Mouse (Mus musculus) spleen, embryonic (tissue): ENCODE measurements around the gene Rin3.

ENCODE experiments used
- CTCF ChIA-PET: fragments of 350-600 bp; sonication (Branson Sonifier 250); formaldehyde crosslinking; loops from one replicate; lab custom pipeline; 2022; lab: Charles Lee

Gene Rin3

DNA sequence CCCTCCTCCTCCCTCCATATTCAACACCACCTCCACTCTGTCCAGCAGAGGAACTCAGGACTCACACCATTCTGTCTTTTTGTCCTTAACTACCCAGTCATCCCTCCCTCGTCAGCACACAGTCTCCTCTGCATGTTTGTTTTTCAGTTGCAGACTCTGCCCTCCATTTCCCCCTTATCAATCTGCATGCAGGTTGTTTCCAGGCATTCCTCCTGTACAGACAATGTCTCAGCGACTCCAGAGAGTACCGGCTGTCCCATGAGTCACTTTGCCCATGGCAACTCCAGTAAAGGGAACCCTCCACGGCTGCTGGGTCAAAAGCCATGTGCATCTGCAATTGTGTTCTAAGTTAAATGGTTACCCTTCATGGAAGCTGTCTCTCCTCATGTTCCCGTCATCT lies 16.4 kb downstream of the Rin3 start:
- CTCF ChIA-PET: no interaction called here

DNA sequence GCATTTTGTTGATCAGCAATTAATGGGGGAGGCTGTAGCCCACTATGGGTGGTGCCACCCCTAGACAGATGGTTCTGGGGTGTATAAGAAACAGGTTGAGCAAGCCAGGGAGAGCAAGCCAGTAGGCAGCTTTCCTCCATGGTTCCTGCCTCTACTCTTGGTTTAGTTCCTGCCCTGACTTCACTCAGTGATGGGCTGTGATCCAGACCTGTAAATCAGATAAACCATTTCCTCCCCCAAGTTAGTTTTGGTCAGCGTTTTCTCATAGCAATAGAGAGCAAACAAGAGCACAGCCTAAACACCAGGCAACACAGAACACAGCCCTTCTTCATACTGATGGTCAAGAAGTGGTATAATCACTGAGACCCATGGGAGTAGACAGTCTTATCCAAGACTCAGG lies 18.7 kb downstream of the Rin3 start:
- CTCF ChIA-PET: no interaction called here

DNA sequence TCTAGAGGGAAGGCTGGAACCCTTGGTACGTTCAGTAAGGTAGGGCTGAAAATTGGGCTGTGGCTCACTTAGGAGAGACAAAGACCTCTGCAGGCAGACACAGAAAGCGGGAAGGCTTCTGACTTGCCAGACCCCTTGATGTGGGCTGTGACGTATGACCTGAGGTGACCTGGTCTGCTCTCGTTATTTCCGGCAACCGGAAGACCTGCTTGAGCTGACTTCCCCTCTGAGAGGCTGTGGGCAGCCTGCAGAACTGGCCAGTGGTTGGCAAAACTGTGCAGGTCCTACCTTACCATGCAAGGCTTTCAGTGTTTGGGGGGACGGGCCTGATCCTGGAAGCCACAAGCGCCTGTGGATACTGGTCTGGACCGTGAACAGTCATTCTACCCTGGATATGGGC lies 19.5 kb downstream of the Rin3 start:
- CTCF ChIA-PET: no interaction called here

DNA sequence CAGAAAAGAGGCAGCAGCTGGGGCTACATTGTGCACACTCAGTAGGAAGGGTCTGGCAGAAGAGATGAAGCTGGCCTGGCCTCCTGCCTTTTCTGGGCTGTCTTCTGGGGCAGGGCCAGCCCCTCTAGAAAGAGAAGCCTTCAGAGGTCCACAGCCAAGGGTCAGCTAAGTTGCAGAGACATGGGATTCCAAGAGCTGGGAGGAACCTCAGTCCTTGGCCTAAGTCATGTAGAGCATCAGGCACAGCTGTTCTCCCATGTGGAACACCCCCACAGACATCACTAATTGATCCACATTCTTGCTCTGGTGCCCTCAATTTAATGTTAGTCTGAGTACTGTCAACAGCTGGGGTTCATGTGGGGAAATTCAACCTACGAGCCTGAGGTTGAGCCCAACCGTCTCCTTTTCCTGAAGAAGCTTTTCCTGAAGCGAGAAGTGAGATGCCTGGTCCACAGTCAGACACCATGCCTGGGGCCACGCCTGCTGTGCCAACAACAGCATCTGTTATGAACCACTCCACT lies 20.0 kb downstream of the Rin3 start:
- CTCF ChIA-PET: interaction anchor here (0.7 kb wide), 2 partner anchors 159 to 1804 kb away, joined by 3 read pairs; no protein-coding TSS in a partner anchor

DNA sequence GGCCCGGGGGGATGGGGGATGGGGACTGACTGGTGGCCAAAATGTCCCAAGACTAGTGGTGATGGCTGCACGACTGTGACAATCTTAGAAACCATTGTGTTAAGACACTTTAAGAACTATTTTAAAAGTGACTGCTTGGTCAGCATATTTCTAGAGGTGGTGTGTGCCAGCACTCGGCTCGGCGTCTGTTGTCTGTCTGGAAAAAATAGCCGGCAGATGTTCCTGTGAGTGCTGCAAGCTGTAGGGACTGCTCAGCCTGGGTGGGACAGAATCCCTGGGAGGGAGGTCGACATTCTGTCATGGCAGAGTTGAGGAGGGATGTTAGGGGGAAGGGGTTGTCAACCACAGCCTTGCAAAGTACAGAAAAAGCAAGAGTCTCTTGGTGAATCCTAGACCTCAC lies 21.0 kb downstream of the Rin3 start:
- CTCF ChIA-PET: no interaction called here

DNA sequence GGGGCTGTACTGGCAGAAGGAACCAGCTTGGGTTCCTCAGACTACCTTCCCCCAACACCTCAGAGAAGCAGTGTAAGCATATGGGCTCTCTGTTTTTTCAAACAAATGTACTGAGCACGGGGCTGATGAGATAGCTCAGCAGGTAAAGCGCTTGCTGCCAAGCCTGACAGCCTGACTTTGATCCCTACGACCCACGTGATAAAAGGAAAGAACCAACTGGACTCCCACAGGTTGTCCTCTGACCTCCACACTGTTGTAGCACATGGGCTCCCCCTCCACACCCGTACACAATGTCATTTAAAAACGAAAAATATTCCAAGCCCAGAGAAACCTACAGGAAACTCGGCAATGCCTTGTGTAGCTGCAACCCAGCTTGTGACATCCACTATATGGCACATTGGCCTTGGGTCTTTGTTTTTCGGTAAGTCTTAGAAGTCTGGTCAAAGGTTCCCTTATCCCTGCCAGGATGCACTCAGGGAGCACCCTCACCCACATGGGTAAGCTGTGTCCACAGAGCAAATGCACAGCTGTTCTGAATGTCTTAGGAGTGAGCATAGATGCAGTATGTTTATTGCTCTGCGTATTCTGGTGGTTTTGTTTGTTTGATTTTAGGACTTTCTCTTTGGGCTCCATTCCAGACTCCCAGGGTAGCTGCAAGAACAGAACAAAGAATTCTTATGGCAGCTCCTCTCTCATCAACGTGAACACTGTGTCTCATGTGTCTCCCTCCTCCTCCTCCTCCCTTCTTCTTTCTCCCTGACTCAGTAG lies 22.4 kb downstream of the Rin3 start:
- CTCF ChIA-PET: interaction anchor here (0.6 to 1.1 kb wide), 2 partner anchors 11 to 86 kb away, joined by 3 to 4 read pairs; no protein-coding TSS in a partner anchor

DNA sequence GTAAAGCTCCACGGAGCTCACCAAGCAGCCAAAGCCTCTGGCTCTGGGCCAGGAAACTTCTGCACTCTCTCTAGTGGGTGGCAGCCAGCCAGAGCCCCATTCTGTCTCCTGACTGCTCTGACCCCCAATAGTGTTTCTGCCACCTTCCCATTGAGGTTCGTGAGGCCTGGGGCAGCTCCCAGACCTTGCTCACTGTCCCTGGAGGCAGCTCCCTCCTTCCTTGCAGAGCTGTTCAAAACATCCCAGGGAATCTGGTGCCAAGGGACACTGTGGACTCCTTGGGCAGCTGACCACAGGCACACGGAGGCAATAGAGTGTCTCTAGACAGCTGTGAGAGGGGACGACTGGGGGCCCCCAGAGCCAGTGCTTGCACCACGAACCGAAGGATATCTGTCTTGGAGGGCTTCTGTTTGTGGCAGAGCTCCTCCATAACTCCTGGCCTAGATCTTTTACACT lies 25.2 kb downstream of the Rin3 start:
- CTCF ChIA-PET: no interaction called here

DNA sequence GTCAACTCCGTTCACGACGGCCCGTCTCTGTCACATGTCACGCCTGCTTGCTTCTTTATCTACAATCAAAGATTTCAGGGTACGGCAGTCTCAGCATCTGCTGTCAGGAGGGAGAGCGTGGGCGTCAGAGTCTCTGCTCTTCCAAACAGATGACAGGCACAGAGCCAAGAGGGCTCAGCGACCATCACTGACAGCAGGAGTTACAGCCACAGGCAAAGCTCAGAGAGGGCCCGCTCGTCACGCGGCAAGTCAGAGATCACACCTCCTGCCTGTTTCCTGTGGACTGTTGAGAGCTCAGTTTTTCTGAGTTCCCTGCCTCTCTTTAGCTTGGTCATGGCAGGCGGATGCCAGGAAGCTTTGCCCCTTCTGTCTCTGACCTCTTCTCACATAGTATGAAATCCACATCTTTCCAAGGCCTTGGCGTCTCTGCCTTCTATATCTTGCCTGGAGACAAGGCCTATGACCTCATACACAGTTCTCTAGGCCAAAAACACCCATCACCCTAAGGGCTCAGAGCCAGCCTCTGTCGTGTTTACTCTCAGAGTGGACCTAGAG lies 25.7 kb downstream of the Rin3 start:
- CTCF ChIA-PET: interaction anchor here (0.7 kb wide), 1 partner anchor 569 kb away, joined by 3 read pairs; no protein-coding TSS in a partner anchor

DNA sequence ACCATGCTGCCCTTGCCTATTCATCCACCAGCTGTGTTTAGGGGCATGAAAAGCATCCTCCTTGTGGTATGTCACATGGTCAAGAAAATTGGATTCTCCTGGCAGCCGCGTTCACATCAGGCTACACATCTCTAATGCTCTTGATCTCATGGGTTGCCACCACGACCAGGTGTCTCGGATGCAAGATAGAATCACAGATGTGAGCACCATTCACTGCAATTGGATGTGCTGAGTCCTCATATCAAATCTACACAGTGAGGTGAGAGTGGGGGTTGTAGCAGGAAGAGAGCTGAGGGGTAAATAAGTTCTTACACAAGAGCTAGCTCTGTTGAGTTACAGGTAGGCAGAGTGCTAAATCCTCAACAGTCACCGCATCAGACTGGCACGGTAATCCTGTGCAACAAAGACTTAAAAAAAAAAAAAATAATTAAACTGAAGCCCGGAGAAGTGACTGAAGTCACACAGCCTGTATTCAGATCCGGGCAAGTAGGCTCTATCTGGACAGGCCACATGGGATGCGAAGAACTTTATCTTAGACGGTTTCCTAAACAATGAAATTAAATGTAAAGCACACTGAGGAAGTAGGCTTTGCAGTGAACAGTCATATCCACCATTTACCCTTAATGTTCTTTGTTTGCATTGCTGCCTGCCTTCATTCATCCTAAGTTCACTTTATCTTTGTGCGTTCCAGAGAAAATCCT lies 26.4 kb downstream of the Rin3 start:
- CTCF ChIA-PET: interaction anchor here (0.7 kb wide), 1 partner anchor 568 kb away, joined by 3 read pairs; no protein-coding TSS in a partner anchor

DNA sequence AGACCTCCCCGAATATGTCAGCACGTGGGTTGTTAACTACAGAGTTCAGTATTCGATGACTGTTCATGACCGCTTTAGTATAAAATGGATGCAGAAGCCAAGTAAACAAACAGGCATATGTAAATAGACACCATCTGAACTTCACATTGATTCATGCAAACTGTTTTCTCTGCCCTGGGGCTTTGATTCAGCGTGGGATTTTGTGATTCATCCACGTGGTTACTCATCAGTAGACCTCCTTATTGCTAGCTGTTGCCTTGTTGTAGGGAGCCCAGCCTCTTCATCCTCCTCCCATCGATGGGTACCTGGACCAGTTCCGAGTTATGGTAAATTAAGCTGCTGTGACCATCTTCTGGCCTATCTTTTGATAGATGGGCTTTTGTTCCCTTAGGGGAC lies 26.9 kb downstream of the Rin3 start:
- CTCF ChIA-PET: no interaction called here

DNA sequence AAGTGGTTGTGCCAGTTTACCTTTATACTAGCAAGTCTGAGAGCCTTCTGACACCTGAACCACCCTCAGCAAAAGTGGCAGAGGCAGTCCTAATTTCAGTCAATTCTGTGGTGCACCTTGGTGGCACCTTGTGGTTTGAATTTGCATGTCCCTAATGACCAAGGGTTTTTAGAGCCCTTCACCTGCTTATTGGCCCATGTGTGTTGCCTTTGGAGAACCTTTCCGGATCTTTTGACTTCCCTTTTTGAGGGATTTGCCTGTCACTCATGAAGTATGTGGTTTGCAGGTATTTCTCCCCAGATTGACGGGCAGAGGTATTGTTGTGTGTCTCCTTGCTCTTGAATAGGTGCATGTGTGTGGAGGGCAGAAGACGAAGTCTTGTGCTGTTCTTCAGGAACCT lies 27.4 kb downstream of the Rin3 start:
- CTCF ChIA-PET: no interaction called here

DNA sequence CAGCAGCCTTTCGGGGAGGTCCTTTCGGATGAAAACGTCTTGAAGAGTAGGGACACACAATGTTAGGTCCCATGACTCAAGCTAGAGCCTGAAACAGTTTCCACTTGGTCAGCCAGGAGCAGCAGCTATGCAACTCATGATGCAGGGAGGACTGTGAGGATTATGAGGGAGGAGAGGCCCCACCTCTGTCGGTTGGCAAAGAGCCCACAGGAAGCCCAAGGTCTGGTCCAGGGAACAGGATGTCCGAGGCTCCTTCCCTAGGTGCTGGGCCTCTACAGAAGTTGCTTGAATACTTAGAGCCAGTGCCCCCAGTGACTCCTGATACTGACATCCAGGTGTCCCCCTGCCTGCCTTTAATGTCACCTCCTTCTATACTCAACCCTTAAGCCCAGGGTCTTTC lies 28.6 kb downstream of the Rin3 start:
- CTCF ChIA-PET: no interaction called here

DNA sequence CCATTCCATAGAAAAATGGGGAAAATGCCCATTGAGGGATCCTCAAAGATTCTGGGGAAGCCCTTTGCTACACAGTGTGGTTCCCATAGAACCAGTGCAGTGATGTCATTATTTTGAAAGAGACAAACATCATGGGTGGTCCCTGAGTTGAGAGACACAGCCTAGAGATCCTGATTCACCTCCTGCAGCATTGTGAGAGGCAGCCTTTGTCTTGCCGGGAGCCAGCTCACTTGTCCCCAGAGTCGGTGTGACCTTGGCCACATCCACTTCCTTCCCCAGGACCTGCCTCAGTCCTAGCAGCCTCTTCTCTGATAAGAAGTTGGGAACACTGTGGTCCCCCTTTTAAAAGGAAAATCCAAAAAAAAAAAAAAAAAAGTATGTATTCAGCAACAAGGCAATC lies 36.3 kb downstream of the Rin3 start:
- CTCF ChIA-PET: no interaction called here

DNA sequence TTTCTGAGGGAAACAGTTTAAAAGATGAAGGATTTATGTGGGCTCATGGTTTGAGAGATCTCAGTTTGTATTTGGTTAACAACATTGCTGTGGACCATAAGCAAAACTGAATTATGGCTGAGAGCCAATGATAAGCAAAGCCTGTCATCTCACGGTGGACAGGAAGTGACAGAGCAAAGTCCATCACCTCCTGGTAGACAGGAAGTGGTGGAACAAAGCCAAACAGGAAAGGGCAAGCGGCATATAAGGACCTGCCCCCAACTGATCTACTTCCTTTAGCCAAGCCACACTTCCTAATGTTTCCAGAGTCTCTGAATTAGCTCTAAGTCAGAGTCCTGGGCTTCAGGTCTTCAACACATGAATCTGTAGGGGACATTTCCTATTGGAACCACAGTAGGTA lies 37.1 kb downstream of the Rin3 start:
- CTCF ChIA-PET: no interaction called here

DNA sequence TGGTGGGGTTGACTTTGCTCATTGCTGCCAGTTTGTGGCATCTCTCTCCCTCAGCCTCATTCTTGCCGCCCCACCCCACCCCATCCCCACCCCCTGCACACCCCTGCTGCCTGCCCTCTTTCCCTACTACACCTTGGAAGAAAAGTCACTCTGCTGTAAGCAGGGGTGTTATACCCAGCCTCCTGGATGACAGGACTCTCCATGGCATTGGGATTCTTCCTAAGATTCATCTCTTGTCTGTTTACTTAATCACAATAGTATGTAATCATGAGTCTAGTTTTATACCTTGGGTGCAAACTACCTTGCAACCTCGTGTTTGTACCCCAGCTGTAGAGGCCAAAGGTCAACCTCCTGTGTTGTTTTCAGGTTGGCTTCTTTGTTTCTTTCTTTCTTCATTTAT lies 37.5 kb downstream of the Rin3 start:
- CTCF ChIA-PET: no interaction called here

DNA sequence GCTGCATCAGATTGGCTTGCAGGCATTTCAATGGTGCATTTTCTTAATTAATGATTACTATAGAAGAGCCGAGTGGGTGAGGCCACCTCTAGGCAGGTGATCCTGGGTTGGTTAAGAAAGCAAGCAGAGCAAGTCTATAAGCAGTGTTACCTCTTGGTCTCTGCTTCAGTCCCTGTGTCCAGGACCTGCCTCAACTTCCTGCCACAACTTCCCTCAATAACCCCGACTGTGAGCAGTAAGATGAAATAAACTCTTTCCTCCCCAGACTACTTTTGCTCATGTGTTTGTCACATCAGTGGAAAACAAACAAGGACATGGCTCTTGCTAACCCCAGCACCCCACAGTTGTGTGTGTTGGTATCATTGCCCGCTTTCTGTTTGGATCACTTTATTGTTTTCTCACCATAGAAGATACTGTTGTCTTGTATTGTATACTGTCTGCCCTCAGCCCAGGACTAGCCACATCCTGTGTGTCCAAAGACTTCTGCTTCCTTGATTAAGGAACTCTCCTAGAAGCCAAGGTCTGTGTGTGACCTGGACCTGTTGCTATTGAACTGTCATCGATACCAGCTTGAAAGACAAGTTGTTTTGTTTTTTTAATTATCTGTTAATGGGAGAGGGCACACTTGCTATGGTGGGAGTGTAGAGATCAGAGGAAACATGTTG lies 38.3 kb downstream of the Rin3 start:
- CTCF ChIA-PET: no interaction called here

DNA sequence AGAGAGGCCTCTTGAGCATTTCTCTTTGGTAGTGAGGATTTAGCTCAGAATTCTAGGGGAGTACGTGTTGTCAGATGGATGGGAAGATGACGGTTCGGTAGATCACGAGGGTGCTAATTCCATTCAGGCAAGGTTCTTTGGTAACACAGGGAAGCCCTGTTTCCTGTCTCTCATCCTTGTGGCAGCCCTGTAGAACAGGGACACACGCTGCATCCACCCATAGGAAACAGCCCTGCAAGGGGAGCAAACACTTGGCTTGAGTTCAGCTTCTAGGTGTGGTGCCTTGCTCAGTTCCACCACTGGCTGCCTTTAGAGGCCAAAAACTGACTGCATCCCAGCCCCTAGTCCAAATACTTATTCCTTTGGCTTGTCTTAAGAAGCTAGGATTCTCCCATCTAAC lies 39.0 kb downstream of the Rin3 start:
- CTCF ChIA-PET: no interaction called here

DNA sequence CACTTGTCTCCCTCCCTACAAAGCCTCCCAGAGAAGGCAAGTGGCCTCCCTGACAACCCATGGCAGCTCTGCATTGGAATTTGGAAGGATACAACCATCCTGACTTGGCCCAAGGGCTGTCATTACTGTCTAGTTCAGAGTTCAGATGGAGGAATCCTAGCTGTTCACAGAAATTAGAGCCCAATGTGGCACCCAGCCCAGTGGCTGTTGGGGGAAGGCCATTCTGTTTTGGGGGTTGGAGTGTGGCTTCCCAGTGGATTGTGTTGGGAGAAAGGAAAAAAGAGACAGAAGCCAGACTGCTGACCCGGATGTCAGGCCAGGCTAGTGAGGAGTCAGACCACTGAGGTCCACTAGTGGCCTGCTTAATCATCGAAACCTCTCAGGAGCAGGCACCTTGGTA lies 40.5 kb downstream of the Rin3 start:
- CTCF ChIA-PET: interaction anchor here (0.5 kb wide), 1 partner anchor 56 kb away, joined by 4 read pairs; no protein-coding TSS in a partner anchor

DNA sequence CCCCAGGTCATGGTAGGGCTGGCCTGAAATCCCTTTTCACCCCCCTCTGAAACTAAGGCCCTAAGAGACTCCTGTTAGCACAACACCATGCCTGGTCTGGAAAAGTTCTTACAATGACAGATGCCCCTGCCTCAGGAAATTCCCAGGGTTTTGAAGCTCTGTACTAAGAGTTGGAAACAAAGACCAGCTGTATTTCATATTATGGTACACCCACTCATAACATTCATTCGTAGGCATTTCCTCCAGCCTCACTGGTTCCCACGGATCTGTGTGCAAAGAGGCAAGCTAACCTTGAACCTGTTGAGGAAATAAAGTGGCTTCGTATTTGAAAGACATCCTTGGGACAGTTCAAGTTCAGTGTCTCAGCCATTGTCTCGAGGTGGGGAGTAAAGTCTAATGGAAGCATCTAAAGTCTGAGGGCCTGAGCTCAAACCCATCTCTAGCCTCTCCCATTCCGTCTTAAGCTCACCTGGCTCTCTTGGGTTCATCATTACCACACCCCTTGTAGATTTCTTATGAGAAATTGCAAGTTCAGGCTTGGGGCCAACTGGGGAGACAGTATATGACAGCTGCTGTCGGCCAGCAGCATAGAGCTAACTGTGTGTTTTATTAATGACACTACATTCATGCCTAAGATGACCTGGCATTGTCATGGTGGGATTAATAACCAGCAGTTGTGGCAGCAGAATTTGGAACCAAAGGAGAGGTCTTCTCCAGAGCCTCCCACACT lies 41.5 kb downstream of the Rin3 start:
- CTCF ChIA-PET: no interaction called here

DNA sequence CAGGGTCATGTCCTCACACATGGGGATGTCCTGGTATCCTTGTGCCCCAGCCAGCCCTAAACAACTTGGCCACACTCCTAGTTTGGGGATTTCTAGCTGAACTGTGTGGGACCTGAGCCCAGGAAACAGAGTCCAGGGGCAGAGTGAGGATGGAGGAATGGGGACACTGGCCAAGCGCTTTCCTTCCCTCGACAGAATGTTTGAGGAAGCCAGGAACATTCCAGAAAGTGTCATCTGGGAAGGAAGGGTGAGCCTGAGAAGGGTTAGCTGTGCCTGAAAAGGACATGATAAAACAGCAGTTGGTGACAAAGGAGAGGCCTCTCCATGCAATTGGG lies 42.0 kb downstream of the Rin3 start:
- CTCF ChIA-PET: no interaction called here

DNA sequence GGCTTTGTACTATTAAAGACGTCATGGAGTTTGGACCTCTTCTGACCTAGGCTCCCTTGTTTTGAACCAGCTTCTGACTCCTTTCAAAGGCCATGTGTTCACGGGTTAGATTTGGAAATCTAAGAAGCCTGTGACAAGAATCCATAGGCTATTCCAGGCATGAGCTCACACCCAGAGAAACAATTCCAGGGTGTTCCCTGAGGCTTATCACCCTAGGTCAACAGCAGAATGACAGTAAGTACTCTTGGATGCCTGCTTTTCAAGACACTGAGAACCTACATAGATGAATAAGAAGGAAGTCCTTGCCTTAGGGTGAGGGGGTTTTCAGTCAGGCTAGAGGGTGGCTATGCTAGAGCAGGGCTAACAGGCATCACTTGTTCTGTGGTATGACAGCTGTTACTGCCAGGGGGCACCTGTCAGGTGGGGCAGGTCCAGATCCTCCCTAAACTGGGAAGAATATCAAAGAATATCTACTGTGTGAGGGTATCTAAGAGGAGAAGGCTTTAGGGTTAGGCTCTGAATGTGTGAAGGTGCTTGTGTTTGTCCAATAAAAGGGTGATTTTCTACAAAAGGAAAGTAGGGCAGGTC lies 44.0 kb downstream of the Rin3 start:
- CTCF ChIA-PET: no interaction called here
